Mouse (Mus musculus) liver, embryonic 14.5 days (tissue): Measurements from ENCODE around the gene Dlg2.

ENCODE experiments used
- CTCF ChIP-seq: IDR thresholded peaks from 2 replicates; pipeline ENCODE4 v1.5.1; 2016; ENCODE audit warnings: antibody characterized with exemption, low read depth, control low read depth
- EP300 ChIP-seq: IDR thresholded peaks from 2 replicates; pipeline ENCODE4 v1.6.1; 2016; ENCODE audit warnings: antibody characterized with exemption, low read depth

GRCm38 (mm10) chr7:92189149-92189548 is 1712.7 kb downstream of the Dlg2 start:
- TF ChIP-seq CTCF (no peak), EP300 (no peak)
